8 mouse cellular contexts compared by ENCODE assay signal in genomic region chrX:139562925-139563461, GRCm38 (mm10). TPM values are rescaled to one million over a fixed set of nuclear protein-coding genes. Genes with fewer than 3 reads are reported as not detected.
DNase-seq lines count a peak whose midpoint lies in the region; ATAC-seq lines count a peak whose summit lies in the region.

Rnf128 (plus strand) TSS chrX:139563316.

- H3K4me3 ChIP-seq in midbrain, embryonic 11.5 days (ENCODE audit: low read depth, low read length) = no peak within 1 kb of the TSS

- intact Hi-C loops in heart, postnatal 36 days (cut with DNase I) = no loop called here

- no peak for DNase-seq in heart, adult 18-20 months
- no peak for DNase-seq in heart, adult 11 months
- DNase-seq in adrenal gland, postnatal 36 days = no peak
- DNase-seq in heart, postnatal 36 days = no peak
- DNase-seq in liver = peak; percentile 5
- no peak for DNase-seq in embryo, embryonic 10.5 days (ENCODE audit: low spot score)
- no peak for DNase-seq in midbrain, embryonic 11.5 days (ENCODE audit: low spot score, missing footprints)
- DNase-seq in natural killer cell, adult 2 months (ENCODE audit: low spot score in 2 of 2) = no peak

- H3K9me3 ChIP-seq in midbrain, embryonic 11.5 days (ENCODE audit: control insufficient read depth, low read length) = no peaks in the 10 kb centered on the region

- H3K36me3 ChIP-seq in midbrain, embryonic 11.5 days (ENCODE audit: control insufficient read depth, insufficient read depth, low read length) = no peaks in the 10 kb centered on the region

- no peak within 1 kb of the TSS for H3K4me2 ChIP-seq in midbrain, embryonic 11.5 days

- 78% methylated on average over 8 of the region's 8 CpGs for WGBS in midbrain, embryonic 11.5 days

- no peaks in the 10 kb centered on the region; the same call in 1 of the 2 replicates for H3K27me3 ChIP-seq in midbrain, embryonic 11.5 days (ENCODE audit: control insufficient read depth, insufficient read depth, low read length)

- H3K27ac ChIP-seq in midbrain, embryonic 11.5 days (ENCODE audit: low read depth, low read length) = no peak within 1 kb of the TSS

- no peaks in the 10 kb centered on the region for H3K4me1 ChIP-seq in midbrain, embryonic 11.5 days (ENCODE audit: control insufficient read depth, insufficient read depth, low read length)

- no peak for ATAC-seq in midbrain, embryonic 11.5 days (ENCODE audit: low FRiP score)

- H3K9ac ChIP-seq in midbrain, embryonic 11.5 days (ENCODE audit: low read length) = no peak within 1 kb of the TSS

RNA-seq across cellular contexts. Expression of gene Rnf128, which starts in this region (rescaled TPM):
- total RNA-seq in heart, adult 18-20 months (2021) = 10 to 100 TPM; 67.3 to 75.5 TPM
- 10 to 100 TPM; 43.8 to 46.6 TPM for total RNA-seq in adrenal gland, postnatal 36 days (2021)
- 10 to 100 TPM; 70.5 to 70.8 TPM for total RNA-seq in heart, postnatal 36 days (2021)
- 1.2 TPM in 2 replicates for polyA plus RNA-seq in midbrain, embryonic 11.5 days (2014; fragmentation: Nextera tagmentation; extraction: Ambion mirVana)
